Mouse (Mus musculus) CD4-positive, CD25-positive, alpha-beta regulatory T cell, adult 2 months (primary cell): ENCODE results near the gene Prlhr.

Experiments used
- DNase-seq: peaks from one replicate; pipeline ENCODE4 v3.0.0-alpha.2; 2012; ENCODE audit warnings: low read depth, low spot score

The Prlhr gene

DNA sequence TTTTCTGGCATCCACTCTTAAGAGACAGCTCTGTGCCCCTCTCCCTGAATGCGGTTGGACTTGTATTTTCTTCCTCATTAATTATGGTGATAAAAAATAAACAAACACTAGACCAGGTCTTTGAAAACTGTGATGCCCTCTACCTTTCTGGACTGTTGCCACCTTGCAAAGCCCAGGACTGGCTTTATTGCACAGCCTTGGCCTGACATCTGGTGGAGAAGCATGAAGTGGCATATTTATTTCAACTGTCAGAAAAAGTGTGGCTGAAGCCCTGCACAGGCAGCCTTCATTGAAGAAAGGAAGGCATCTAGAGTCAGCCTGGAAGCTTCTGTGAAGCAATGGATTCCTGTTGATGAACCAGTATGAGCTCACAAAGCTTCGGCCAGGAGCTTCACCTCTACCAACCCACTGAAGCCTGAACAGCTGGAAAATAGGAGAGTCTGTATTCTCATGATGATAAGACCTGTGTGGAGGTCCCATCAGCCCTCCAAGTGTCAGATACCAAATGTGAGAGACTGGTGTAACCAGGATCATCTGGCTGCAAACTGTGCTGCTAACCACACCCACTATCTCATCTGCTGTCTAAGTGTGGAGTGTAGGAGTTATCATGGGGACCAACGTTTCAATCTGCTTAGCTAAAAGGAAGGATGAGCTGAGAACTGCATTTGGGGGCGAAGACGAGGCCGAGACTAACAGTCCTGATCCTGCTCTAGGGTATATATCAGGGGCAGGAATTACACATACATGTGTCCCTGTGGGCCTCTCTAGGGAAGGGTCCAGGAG, 35.6 kb downstream of the Prlhr start:
- no peak for DNase-seq

DNA sequence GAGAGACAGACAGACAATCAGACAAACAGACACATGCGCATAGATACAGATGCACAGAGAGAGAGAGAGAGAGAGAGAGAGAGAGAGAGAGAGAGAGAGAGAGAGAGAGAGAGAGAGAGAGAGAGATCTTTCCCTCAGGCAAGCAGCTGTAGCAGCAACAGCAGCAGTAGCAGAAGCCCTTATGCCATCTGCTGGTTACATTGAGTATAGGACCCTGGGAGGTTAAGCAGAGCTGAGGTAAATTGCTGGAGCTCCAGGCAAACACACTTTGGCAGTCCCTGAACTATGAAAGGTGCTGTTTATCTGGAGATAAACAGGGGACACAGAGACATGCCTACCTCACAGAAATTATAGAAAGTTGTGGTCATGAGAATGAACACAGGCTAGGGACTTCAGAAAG, 50.5 kb downstream of the Prlhr start:
- DNase-seq, result no peak
